Mouse (Mus musculus): ENCODE results near the gene Clca3b. TPM values are rescaled to one million over a fixed set of nuclear protein-coding genes. Genes with fewer than 3 reads are reported as not detected.

The Clca3b gene
- not detected for polyA plus RNA-seq (2017; shearing (Covaris generic))

DNA sequence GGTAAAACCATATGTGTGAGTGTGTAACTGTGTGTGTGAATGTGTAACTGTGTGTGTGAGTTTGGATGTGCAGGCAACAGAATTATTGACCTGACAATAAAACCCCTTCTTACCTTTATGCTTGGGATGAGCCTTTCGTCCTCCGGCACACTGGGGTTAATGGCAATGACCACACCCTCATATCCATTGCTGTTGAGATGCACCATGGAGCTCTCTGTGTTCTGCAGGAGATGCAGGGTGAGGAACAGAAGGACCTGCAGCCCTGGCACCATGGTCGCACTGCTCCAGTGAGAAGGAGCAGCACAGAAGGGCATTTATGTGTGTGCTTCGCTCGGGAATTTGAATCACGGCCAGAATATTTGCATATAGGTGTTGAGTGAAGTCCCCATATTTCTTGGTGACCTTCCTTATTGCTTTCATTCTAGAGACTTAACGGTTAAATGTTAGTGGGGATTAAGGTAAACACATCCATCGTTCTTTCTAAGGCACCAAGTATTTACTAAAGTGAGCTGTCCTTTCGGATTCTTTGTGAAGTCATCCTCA, at the start of gene Clca3b:
Gene Clca3b (minus strand): TSS at position 344 of the 543 bp plus-strand sequence.

DNA sequence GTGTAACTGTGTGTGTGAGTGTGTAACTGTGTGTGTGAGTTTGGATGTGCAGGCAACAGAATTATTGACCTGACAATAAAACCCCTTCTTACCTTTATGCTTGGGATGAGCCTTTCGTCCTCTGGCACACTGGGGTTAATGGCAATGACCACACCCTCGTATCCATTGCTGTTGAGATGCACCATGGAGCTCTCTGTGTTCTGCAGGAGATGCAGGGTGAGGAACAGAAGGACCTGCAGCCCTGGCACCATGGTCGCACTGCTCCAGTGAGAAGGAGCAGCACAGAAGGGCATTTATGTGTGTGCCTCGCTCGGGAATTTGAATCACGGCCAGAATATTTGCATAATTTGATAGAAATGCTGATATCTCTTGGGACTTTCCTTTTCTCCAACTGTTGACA, 29.9 kb downstream of the Clca3b start, which contains the start of gene Clca3a2:
Gene Clca3a2 (minus strand): TSS at position 276 of the 400 bp plus-strand sequence.

Other genes with a start within 250 kb of the Clca3b start
- 69.7 TPM for gene Sh3glb1, start 129.0 kb downstream of the Clca3b start, polyA plus RNA-seq (2017; shearing (Covaris generic))
- not detected for gene Clca3a1, start 88.4 kb downstream of the Clca3b start, polyA plus RNA-seq (2017; shearing (Covaris generic))
- gene Clca3a2, start 29.9 kb downstream of the Clca3b start, polyA plus RNA-seq (2017; shearing (Covaris generic)): not detected
- gene Clca4b, start 83.2 kb upstream of the Clca3b start, polyA plus RNA-seq (2017; shearing (Covaris generic)): not detected
- gene Clca4a, start 125.7 kb upstream of the Clca3b start, polyA plus RNA-seq (2017; shearing (Covaris generic)): not detected
- gene Clca1, start 183.4 kb upstream of the Clca3b start, polyA plus RNA-seq (2017; shearing (Covaris generic)): not detected

All from activated CD4-positive, CD25-positive, alpha-beta regulatory T cell, adult 9 weeks (primary cell).